Mouse (Mus musculus) heart, postnatal 14 days (tissue): ENCODE data around the gene Dnase1l3. TPM values are rescaled to one million over a fixed set of nuclear protein-coding genes. Genes with fewer than 3 reads are reported as not detected.
A peak's percentile ranks its signal among the peaks of the same experiment; 100 is the strongest.

Source experiments
- DNase-seq, 2 experiments: peaks; one replicate each; pipeline ENCODE4 v3.0.0; 2021 to 2022
- intact Hi-C: fragments of 180-260 bp; cut with DNase I; formaldehyde crosslinking; loops from one replicate; pipeline ENCODE4 v1.15.1; 2025
- total RNA-seq, 2 experiments: library from RNA; stranded (reverse); gene quantifications; 2 replicates each; pipeline ENCODE4 v1.2.3; 2021

Gene Dnase1l3
- total RNA-seq, 2 experiments from 2014 or later: 0.27 TPM; not detected in 1

- intact Hi-C loops: no loop called here
- no peak for DNase-seq
Observed at GRCm38 (mm10) chr14:7986913-7987312, 7.5 kb downstream of the Dnase1l3 start.

DNA sequence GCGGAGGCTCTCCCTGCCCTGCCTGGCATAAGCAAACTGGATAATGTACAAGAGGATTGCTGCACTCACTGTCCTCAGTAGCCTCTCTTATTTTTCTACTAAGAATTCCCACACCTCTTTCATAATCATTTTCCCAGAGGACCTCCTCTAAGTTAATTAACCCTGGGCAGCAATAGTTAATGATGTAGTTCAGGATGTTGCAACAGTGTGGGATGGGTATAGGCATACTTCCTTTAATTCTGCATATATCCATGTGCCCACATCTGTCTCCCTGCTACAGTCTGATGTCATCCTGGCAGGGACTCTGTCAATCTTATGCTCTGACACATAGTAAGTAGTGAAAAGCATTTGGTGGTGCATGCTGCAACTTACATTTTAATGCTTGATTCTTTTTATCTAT, 13.1 kb downstream of the Dnase1l3 start:
- DNase-seq: no peak
- intact Hi-C loops: no loop called here

DNA sequence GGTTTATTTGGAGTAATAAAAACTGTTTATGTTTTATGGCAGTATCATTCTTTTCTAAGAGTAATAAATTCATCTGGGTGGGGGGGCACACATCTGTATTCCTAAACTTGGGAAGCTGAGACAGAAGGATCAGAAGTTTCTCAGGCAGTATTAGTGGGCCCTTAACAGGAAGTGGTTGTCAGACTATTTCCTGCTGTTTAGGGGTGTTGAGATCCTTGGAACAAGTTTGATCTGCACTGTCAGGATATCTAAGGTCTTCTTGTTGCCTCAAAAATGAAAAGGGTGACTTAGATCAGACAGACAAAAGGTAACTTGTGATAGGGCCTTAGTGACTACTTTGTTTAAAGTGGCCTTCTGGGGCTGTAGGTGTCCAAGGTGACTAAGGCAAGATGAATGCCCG, 16.2 kb downstream of the Dnase1l3 start:
- no peak for DNase-seq
- intact Hi-C loops: no loop called here

DNA sequence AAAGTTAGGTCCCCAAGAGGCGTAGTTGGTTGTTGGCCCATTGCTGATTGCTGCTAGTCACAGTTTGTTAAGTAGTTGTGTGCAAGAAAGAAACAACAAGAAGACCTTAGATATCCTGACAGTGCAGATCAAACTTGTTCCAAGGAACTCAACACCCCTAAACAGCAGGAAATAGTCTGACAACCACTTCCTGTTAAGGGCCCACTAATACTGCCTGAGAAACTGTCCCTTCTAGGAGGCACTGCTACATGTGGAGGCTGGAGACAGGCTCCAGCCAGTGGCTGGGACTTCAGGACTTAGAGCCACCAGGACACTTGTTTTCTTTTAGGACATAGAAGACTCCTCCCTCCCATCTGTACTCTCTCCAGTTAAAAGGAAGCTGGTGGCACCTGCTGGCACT, 16.9 kb downstream of the Dnase1l3 start:
- intact Hi-C loops: no loop called here
- DNase-seq: no peak

DNA sequence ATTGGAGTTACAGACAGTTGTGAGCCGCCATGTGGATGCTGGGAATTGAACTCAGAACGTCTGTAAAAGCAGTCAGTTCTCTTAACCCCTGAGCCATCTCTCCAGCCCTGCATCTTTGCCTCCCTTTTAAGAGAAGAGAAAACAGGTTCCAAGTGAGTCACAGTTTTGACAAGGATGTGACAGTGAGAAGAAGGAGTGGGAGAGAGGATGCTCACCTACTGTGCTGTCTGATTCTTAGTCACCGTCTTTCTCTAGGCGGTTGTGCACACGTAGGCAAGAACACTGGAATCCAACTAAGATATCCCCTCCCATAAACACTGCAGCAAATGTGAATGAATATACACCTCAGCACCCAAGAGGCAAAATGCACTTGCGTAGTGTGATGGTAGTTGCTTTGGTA, 19.2 kb downstream of the Dnase1l3 start:
- DNase-seq: no peak
- intact Hi-C loops: no loop called here

GRCm38 (mm10) chr14:7974643-7975042, 19.7 kb downstream of the Dnase1l3 start:
- DNase-seq: no peak
- intact Hi-C loops: no loop called here

DNA sequence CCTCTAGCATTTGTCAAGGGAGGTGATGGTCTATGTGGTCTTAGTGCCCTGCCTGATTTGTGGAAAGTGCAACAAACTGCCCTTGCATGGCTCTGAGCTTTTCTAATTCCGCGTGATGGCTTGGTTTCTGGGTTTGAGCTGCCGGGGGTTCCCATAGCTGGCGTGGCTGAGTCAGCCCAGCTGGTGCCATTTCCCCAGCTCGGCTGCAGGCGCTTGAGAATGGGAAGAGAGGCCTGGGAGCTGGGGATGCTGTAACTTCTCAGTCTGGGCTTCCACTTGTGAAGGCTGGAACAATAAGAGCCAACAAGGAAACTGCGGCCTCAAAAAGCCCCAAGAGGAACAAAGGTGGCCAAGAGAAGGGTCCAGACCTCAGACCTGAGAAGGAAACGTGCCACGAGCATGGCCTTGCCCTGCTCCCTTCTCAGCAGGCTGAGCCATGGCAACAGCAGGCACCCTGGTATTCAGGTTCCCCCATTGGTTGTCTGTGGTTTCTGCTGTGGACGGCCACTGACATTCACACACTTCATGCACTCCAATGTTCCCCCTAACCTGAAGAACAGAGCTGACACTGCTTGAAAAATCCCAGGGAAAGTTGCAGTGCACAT, 22.4 kb downstream of the Dnase1l3 start:
- intact Hi-C loops: no loop called here
- no peak for DNase-seq

DNA sequence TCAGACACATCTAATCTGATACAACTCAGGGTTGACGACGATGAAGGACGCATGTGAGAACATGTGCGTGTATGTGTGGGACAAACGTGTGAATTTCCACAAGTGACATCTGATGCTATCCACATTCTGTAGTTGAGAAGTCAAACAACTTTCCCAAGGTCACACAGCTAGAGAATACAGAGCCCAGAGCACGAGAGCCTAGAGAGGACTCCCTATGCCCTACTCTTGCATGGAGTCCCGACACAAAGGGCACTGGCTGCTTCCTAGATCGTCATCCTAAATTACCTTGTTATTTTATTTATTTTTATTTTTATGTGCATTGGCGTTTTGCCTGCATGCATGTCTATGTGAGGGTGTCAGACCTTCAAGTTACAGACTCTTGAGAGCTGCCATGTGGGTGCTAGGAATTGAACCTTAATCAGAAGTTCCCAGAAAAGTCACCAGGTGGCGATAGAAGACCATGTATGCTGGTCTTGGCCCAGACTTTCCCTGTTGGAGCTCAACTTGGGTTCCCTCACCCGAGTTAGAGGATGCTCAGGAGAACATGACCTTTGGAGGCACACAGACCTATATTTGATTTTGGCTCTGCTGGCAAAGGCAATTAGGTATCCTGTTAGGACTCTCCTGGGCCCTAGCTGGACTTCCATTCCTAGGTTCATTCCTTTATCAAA, 30.0 kb downstream of the Dnase1l3 start:
- intact Hi-C loops: loop anchor here (10.0 kb wide), 4 partner anchors 80 to 380 kb away; partner anchors contain the start of gene Acox2
- peak; percentile 63 to 82 for DNase-seq

DNA sequence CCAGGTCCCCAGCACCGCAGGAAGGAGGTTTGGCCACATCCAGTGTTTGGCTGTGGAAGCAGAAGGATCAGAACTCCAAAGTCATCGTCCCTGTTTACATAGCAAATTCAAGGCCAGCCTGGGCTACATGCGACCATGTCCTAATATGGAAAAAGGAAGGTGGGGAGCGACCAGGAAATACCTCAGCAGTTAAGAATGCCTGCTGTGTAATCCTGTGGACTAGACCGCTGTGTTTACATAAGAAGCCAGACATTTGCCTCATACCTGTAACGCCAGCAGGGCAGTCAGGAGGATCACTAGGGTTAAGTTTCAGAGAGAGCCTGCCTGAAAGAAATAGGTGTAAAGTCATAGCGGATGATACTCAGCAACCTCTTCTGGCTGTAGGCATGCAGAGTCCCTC, 31.2 kb downstream of the Dnase1l3 start:
- no peak for DNase-seq
- intact Hi-C loops: loop anchor here (2.0 to 10.0 kb wide), 5 partner anchors 32 to 382 kb away; partner anchors contain the start of genes Acox2 and Dnase1l3

GRCm38 (mm10) chr14:7962626-7963025, 31.7 kb downstream of the Dnase1l3 start:
- DNase-seq: no peak
- intact Hi-C loops: loop anchor here (2.0 to 10.0 kb wide), 5 partner anchors 32 to 382 kb away; partner anchors contain the start of genes Acox2 and Dnase1l3

GRCm38 (mm10) chr14:7961714-7962113, 32.7 kb downstream of the Dnase1l3 start:
- intact Hi-C loops: loop anchor here (2.0 to 10.0 kb wide), 5 partner anchors 33 to 383 kb away; partner anchors contain the start of genes Acox2 and Dnase1l3
- peak; percentile 28 to 33 for DNase-seq

GRCm38 (mm10) chr14:7960616-7961015, 33.8 kb downstream of the Dnase1l3 start:
- intact Hi-C loops: loop anchor here (10.0 kb wide), 4 partner anchors 84 to 384 kb away; partner anchors contain the start of gene Acox2
- no peak for DNase-seq

GRCm38 (mm10) chr14:7957049-7957448, 37.3 kb downstream of the Dnase1l3 start, which contains the start of gene Gm45521:
Gene Gm45521 (plus strand): TSS chr14:7957288.
- intact Hi-C loops: no loop called here
- no peak for DNase-seq

- DNase-seq: no peak
- intact Hi-C loops: no loop called here
Observed at GRCm38 (mm10) chr14:7956427-7956826, 37.9 kb downstream of the Dnase1l3 start.

DNA sequence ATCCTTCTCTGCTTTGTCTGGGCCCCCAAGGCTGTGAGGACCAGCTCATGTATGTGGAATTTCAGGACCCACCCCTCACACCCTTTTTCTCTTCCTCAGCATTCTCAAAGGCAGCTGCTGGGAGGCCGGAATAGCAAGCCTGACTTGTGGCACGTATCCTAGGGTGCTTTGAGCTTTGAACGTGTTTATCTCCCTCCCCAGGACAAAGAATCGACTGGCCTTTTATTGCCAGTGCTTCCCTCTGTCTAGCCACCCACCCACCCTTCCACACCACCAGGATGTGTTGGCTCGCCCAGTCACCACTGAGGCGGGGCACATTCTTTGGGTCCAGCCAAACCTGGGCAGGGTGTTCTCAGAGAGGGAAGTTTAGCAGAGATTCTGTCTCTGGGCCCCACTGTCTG, 40.3 kb downstream of the Dnase1l3 start:
- peak in 1 of 2 experiments; percentile 26 for DNase-seq
- intact Hi-C loops: loop anchor here (5.0 kb wide), 1 partner anchor 137 kb away; the partner anchor contains the start of gene Flnb

GRCm38 (mm10) chr14:7952610-7953254, 41.6 kb downstream of the Dnase1l3 start:
- intact Hi-C loops: loop anchor here (5.0 kb wide), 1 partner anchor 135 kb away; the partner anchor contains the start of gene Flnb
- peak; percentile 57 to 66 for DNase-seq

- DNase-seq: no peak
- intact Hi-C loops: loop anchor here (5.0 kb wide), 1 partner anchor 134 kb away; the partner anchor contains the start of gene Flnb
Observed at GRCm38 (mm10) chr14:7951234-7951633, 43.1 kb downstream of the Dnase1l3 start.

DNA sequence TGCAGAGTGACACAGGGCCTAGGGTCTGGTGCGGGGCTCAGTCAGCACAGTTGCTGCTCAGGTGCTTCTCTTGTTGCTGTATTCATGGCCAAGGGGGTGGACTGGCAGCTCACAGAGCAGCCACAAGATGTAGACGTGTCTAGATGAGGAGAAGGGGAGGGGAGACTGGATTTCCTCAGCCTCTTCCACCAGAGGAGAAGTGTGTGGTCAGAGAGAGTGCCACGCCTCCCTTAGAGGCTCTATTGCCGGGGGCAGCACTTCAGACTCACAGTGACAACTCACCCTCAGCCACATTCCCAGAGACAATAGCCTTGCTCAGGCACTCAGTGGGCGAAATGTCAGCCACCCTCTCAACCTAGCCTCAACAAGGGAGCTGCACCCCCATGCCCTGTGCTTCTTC, 49.1 kb downstream of the Dnase1l3 start:
- DNase-seq: no peak
- intact Hi-C loops: no loop called here

DNA sequence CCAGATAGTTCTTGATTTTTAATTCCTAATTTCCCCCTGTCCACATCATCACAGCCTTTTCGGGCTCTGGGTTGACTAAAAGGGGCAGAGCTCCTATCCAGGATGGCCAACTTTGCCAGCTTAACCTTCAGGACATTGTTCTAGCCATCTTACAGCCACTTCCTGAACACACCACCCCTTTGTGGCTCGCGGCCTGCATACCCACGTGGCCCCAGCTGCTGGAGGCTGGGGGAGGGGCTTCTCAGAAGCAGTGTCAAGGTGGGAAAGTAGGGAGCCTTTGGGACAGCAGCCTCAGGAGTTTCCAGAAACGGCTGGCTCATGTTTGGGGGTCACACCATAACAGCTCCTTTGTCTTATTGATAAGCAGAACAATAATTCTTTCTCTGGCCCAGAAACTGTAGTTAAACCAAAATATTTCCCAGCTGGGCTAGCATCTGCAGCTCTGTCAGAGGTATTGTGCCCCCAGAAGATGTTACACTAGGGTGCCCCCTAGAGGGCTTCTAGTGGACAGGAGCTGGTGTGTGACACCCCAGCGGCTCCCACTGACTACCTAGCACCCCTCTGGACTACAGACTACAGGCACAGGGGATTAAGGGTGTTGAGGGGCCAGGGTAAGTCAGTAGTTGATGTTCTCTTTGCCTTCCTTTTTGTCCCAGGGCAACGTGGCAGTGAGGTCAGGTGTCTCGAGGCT, 49.9 kb downstream of the Dnase1l3 start:
- intact Hi-C loops: no loop called here
- peak in 1 of 2 experiments; percentile 28 for DNase-seq

GRCm38 (mm10) chr14:7943801-7944135, 50.6 kb downstream of the Dnase1l3 start:
- DNase-seq: no peak
- intact Hi-C loops: no loop called here
